Comparison of ENCODE assay signal across 8 mouse cellular contexts in genomic region chr6:134793046-134793806, GRCm38 (mm10). TPM values are rescaled to one million over a fixed set of nuclear protein-coding genes. Genes with fewer than 3 reads are reported as not detected.
A peak's percentile ranks its signal among the peaks of the same experiment; 100 is the strongest.
DNase-seq lines count a peak whose midpoint lies in the region; ATAC-seq and TF ChIP-seq lines count a peak whose summit lies in the region.

No protein-coding gene starts in this region.

- peak overlapping the region; percentile 82 for H3K4me3 ChIP-seq in heart, embryonic 12.5 days
- H3K4me3 ChIP-seq in CH12.LX (replicated peaks in 1 of 3; ENCODE audit: low read depth in 2 of 3, low read length in 2 of 3, poor library complexity in 1 of 3), result peak overlapping the region; percentile 37 to 64 (median 55)
- peak overlapping the region; percentile 76 for H3K4me3 ChIP-seq in forebrain, embryonic 15.5 days
- H3K4me3 ChIP-seq in liver, embryonic 13.5 days (replicated peaks), result peak overlapping the region; percentile 83

- H3K4me1 ChIP-seq in heart, embryonic 12.5 days (replicated peaks), result peaks cover 22% of the 10 kb centered on the region
- H3K4me1 ChIP-seq in CH12.LX (ENCODE audit: control insufficient read depth in 1 of 2, insufficient read depth in 2 of 2), result peaks cover 3 to 20% of the 10 kb centered on the region in 2 experiments
- peaks cover 28% of the 10 kb centered on the region for H3K4me1 ChIP-seq in forebrain, embryonic 15.5 days
- H3K4me1 ChIP-seq in liver, embryonic 13.5 days (replicated peaks), result peaks cover 33% of the 10 kb centered on the region

- 39% methylated on average over 21 of the region's 21 CpGs for WGBS in heart, embryonic 12.5 days
- 48% methylated on average over 21 of the region's 21 CpGs for WGBS in forebrain, embryonic 15.5 days
- WGBS in liver, embryonic 13.5 days (ENCODE audit: insufficient replicate concordance), result 36% methylated on average over 21 of the region's 21 CpGs

- DNase-seq in heart, postnatal 36 days, result no peak
- DNase-seq in CH12.LX (ENCODE audit: extremely low read depth), result no peak
- no peak for DNase-seq in liver, embryonic 13.5 days

- ATAC-seq in heart, embryonic 12.5 days (ENCODE audit: insufficient number of reproducible peaks, low FRiP score), result no peak
- ATAC-seq in forebrain, embryonic 15.5 days (replicated peaks), result peak; percentile 11
- ATAC-seq in liver, embryonic 13.5 days (ENCODE audit: low read depth), result no peak
- no peak for ATAC-seq in granulocyte monocyte progenitor cell, adult 5-6 weeks (replicated peaks; ENCODE audit: poor library complexity, severe bottlenecking)
- no peak for ATAC-seq in monocyte, adult 5-6 weeks (replicated peaks; ENCODE audit: insufficient number of reproducible peaks, low FRiP score, low TSS enrichment, poor library complexity, severe bottlenecking)
- ATAC-seq in erythroid progenitor cell, adult 5-6 weeks (replicated peaks; ENCODE audit: low FRiP score, poor library complexity, severe bottlenecking), result no peak

- intact Hi-C loops in heart, postnatal 36 days (cut with DNase I), result loop anchor here (2.0 to 10.0 kb wide), 3 partner anchors 46 to 368 kb away; partner anchors contain the start of gene Cdkn1b

- H3K4me2 ChIP-seq in heart, embryonic 12.5 days, result peak overlapping the region; percentile 77
- peak overlapping the region; percentile 84 for H3K4me2 ChIP-seq in CH12.LX (ENCODE audit: insufficient read depth, low read depth, poor library complexity, severe bottlenecking)
- H3K4me2 ChIP-seq in forebrain, embryonic 15.5 days (replicated peaks), result peak overlapping the region; percentile 67
- peak overlapping the region; percentile 86 for H3K4me2 ChIP-seq in liver, embryonic 13.5 days

- no peak for TF ChIP-seq CTCF in CH12.LX (conservative IDR thresholded peaks at IDR 0.05 in 1 of 2, IDR thresholded peaks at IDR 0.05 in 1 of 2; ENCODE audit: low read depth in 2 of 2, low read length in 2 of 2)

- H3K9me3 ChIP-seq in heart, embryonic 12.5 days (replicated peaks), result no peaks in the 10 kb centered on the region
- H3K9me3 ChIP-seq in CH12.LX (replicated peaks; ENCODE audit: low read length), result no peaks in the 10 kb centered on the region
- no peaks in the 10 kb centered on the region for H3K9me3 ChIP-seq in forebrain, embryonic 15.5 days
- no peaks in the 10 kb centered on the region for H3K9me3 ChIP-seq in liver, embryonic 13.5 days (replicated peaks)

- H3K27ac ChIP-seq in heart, embryonic 12.5 days (ENCODE audit: poor library complexity, severe bottlenecking), result peak overlapping the region; percentile 67; the same call in 1 of the 2 replicates
- no peak overlapping the region; the same call in 1 of the 2 replicates for H3K27ac ChIP-seq in CH12.LX (ENCODE audit: insufficient read depth, low read depth)
- H3K27ac ChIP-seq in forebrain, embryonic 15.5 days (replicated peaks), result peak overlapping the region; percentile 36; the same call in 1 of the 2 replicates
- H3K27ac ChIP-seq in liver, embryonic 13.5 days, result no peak overlapping the region; the same call in 1 of the 2 replicates

- TF ChIP-seq RAD21 in CH12.LX (IDR thresholded peaks at IDR 0.05; ENCODE audit: low read depth, low read length), result no peak

- H3K36me3 ChIP-seq in heart, embryonic 12.5 days, result peaks cover under 1% of the 10 kb centered on the region; the same call in 1 of the 2 replicates
- peaks cover 0 to 4% of the 10 kb centered on the region in 2 experiments for H3K36me3 ChIP-seq in CH12.LX (replicated peaks in 1 of 2; ENCODE audit: control insufficient read depth in 1 of 2, insufficient read depth in 1 of 2, low read length in 1 of 2)
- no peaks in the 10 kb centered on the region for H3K36me3 ChIP-seq in forebrain, embryonic 15.5 days
- H3K36me3 ChIP-seq in liver, embryonic 13.5 days, result no peaks in the 10 kb centered on the region

- TF ChIP-seq POLR2A in CH12.LX (IDR thresholded peaks at IDR 0.05; ENCODE audit: low read depth, low read length), result no peak

- H3K27me3 ChIP-seq in heart, embryonic 12.5 days (replicated peaks), result no peaks in the 10 kb centered on the region
- H3K27me3 ChIP-seq in CH12.LX (replicated peaks), result peaks cover 2% of the 10 kb centered on the region
- no peaks in the 10 kb centered on the region for H3K27me3 ChIP-seq in forebrain, embryonic 15.5 days
- no peaks in the 10 kb centered on the region for H3K27me3 ChIP-seq in liver, embryonic 13.5 days

- H3K79me2 ChIP-seq in CH12.LX (replicated peaks; ENCODE audit: control insufficient read depth, extremely low read depth, insufficient read depth, poor library complexity, severe bottlenecking), result peaks cover 25% of the 10 kb centered on the region

- no peak for TF ChIP-seq EP300 in CH12.LX (IDR thresholded peaks at IDR 0.05; ENCODE audit: low read length)

- H3K9ac ChIP-seq in heart, embryonic 12.5 days, result peak overlapping the region; percentile 91
- peak overlapping the region; percentile 91 for H3K9ac ChIP-seq in CH12.LX (ENCODE audit: insufficient read depth, low read depth)
- peak overlapping the region; percentile 65 for H3K9ac ChIP-seq in forebrain, embryonic 15.5 days (replicated peaks)
- peak overlapping the region; percentile 95 for H3K9ac ChIP-seq in liver, embryonic 13.5 days

- dilution Hi-C loops in CH12.LX (cut with MboI; ENCODE audit: extremely low pct_ligation_motif_present, extremely low pct_unique_long_range_greater_than_20kb, low sequenced_read_pairs), result no loop called here

- in situ Hi-C loops in CH12.LX (cut with MboI; ENCODE audit: low pct_ligation_motif_present, low pct_unique_long_range_greater_than_20kb, low sequenced_read_pairs), result no loop called here

TF ChIP-seq in CH12.LX, 34 proteins besides CTCF, POLR2A, EP300 and RAD21:
- no peak for TF ChIP-seq MYC (IDR thresholded peaks at IDR 0.05; ENCODE audit: low read depth, low read length)
- no peak for TF ChIP-seq E2F4 (IDR thresholded peaks at IDR 0.05; ENCODE audit: insufficient replicate concordance, low read depth, low read length)
- TF ChIP-seq UBTF (IDR thresholded peaks at IDR 0.05; ENCODE audit: low read depth, low read length), result no peak
- no peak for TF ChIP-seq USF1 (IDR thresholded peaks at IDR 0.05; ENCODE audit: low read depth, low read length)
- no peak for TF ChIP-seq NRF1 (IDR thresholded peaks at IDR 0.05; ENCODE audit: low read depth, low read length)
- no peak for TF ChIP-seq NELFE (IDR thresholded peaks at IDR 0.05; ENCODE audit: low read depth, low read length)
- no peak for TF ChIP-seq ZMIZ1 (IDR thresholded peaks at IDR 0.05; ENCODE audit: low read depth, low read length)
- TF ChIP-seq CHD1 (IDR thresholded peaks at IDR 0.05; ENCODE audit: low read depth, low read length), result no peak
- no peak for TF ChIP-seq MAZ (IDR thresholded peaks at IDR 0.05; ENCODE audit: low read depth, low read length)
- TF ChIP-seq HCFC1 (IDR thresholded peaks at IDR 0.05; ENCODE audit: low read depth, low read length), result no peak
- no peak for TF ChIP-seq ZC3H11A (IDR thresholded peaks at IDR 0.05; ENCODE audit: low read depth, low read length)

RNA-seq across cellular contexts. Expression of gene Dusp16, which starts 0.8 kb away (rescaled TPM):
- polyA plus RNA-seq in heart, embryonic 12.5 days (2016; fragmentation: Nextera tagmentation; extraction: Ambion mirVana), result 21.8 and 24.9 TPM in 2 replicates
- 10 to 100 TPM; 22.2 to 25.6 TPM for total RNA-seq in heart, postnatal 36 days (2021)
- total RNA-seq in CH12.LX (2012; rRNA removed) (8.8 and 10.6 TPM in 2 replicates), CH12.LX (2014; rRNA removed) (3.7 and 5.2 TPM in 2 replicates)
- polyA plus RNA-seq in CH12.LX (2012; ENCODE audit: insufficient read length, low read depth), result 13.1 and 17.3 TPM in 2 replicates
- polyA plus RNA-seq in forebrain, embryonic 15.5 days (2015; fragmentation: Nextera tagmentation; extraction: Ambion mirVana), result 8.5 and 10.3 TPM in 2 replicates
- 3.7 and 4.7 TPM in 2 replicates for polyA plus RNA-seq in liver, embryonic 13.5 days (2015; fragmentation: Nextera tagmentation; extraction: Ambion mirVana)
- total RNA-seq in granulocyte monocyte progenitor cell, adult 5-6 weeks (2014; fragmentation: Nextera tagmentation), result 2.3 and 3.5 TPM in 2 replicates
- 0.21 and 5.8 TPM in 2 replicates for total RNA-seq in granulocyte monocyte progenitor cell, adult 5-6 weeks (2017)
- total RNA-seq in monocyte, adult 5-6 weeks (2017), result 234 to 312 TPM (median 310 TPM) in 3 replicates
- total RNA-seq in erythroid progenitor cell, adult 5-6 weeks (2015; ENCODE audit: low replicate concordance), result 10.5 TPM in 1 of 2 replicates, not detected in the other
- 2.9 and 5.0 TPM in 2 replicates for total RNA-seq in erythroid progenitor cell, adult 5-6 weeks (2017; ENCODE audit: low replicate concordance)

RNA-seq across cellular contexts. Expression of gene Crebl2, which starts 36.7 kb away (rescaled TPM):
- polyA plus RNA-seq in heart, embryonic 12.5 days (2016; fragmentation: Nextera tagmentation; extraction: Ambion mirVana), result 1.9 and 2.3 TPM in 2 replicates
- 10 to 100 TPM; 13.0 to 14.1 TPM for total RNA-seq in heart, postnatal 36 days (2021)
- total RNA-seq in CH12.LX (2012; rRNA removed) (0.80 and 2.2 TPM in 2 replicates), CH12.LX (2014; rRNA removed) (0.92 and 1.4 TPM in 2 replicates)
- 1.00 and 1.5 TPM in 2 replicates for polyA plus RNA-seq in CH12.LX (2012; ENCODE audit: insufficient read length, low read depth)
- polyA plus RNA-seq in forebrain, embryonic 15.5 days (2015; fragmentation: Nextera tagmentation; extraction: Ambion mirVana), result 3.8 and 3.9 TPM in 2 replicates
- 1.3 TPM in 2 replicates for polyA plus RNA-seq in liver, embryonic 13.5 days (2015; fragmentation: Nextera tagmentation; extraction: Ambion mirVana)
- 2.5 and 5.7 TPM in 2 replicates for total RNA-seq in granulocyte monocyte progenitor cell, adult 5-6 weeks (2014; fragmentation: Nextera tagmentation)
- 2.8 and 5.6 TPM in 2 replicates for total RNA-seq in granulocyte monocyte progenitor cell, adult 5-6 weeks (2017)
- 25.9 to 36.8 TPM (median 29.9 TPM) in 3 replicates for total RNA-seq in monocyte, adult 5-6 weeks (2017)
- total RNA-seq in erythroid progenitor cell, adult 5-6 weeks (2015; ENCODE audit: low replicate concordance), result 5.8 and 6.7 TPM in 2 replicates
- 10.5 and 13.7 TPM in 2 replicates for total RNA-seq in erythroid progenitor cell, adult 5-6 weeks (2017; ENCODE audit: low replicate concordance)

Comparison
In these comparisons a context has a peak if more than half of its experiments do, and no peak if none do; other contexts are left out.
1. H3K27ac ChIP-seq: peak in heart, embryonic 12.5 days (single experiment) and forebrain, embryonic 15.5 days (single experiment); none in CH12.LX (single experiment) and liver, embryonic 13.5 days (single experiment).
2. Peak in every context shown above with its lines, with median percentiles within 50 percentile points of each other: H3K4me2 ChIP-seq, H3K4me3 ChIP-seq and H3K9ac ChIP-seq.